Mouse (Mus musculus) cerebellum, postnatal 25 days (tissue): Measurements from ENCODE around the gene Nav1.
A peak's percentile ranks its signal among the peaks of the same experiment; 100 is the strongest.
"Not testable (repeated sequence)": the region's sequence is repeated elsewhere in the genome, so short reads cannot be mapped to it uniquely, and the experiment has no call there.

Source experiments
- DNase-seq, 2 experiments: peaks; one replicate each; pipeline ENCODE4 v3.0.0; 2021; ENCODE audit warnings: mixed read lengths in 2 of 2

Nav1 gene

GRCm38 (mm10) chr1:135514913-135515632 lies 92.0 kb downstream of the Nav1 start:
- no peak for DNase-seq

- no peak for DNase-seq
Measured at GRCm38 (mm10) chr1:135514046-135514445, 93.0 kb downstream of the Nav1 start.

GRCm38 (mm10) chr1:135513464-135513863 lies 93.6 kb downstream of the Nav1 start:
- peak in 1 of 2 experiments; percentile 26 for DNase-seq

DNA sequence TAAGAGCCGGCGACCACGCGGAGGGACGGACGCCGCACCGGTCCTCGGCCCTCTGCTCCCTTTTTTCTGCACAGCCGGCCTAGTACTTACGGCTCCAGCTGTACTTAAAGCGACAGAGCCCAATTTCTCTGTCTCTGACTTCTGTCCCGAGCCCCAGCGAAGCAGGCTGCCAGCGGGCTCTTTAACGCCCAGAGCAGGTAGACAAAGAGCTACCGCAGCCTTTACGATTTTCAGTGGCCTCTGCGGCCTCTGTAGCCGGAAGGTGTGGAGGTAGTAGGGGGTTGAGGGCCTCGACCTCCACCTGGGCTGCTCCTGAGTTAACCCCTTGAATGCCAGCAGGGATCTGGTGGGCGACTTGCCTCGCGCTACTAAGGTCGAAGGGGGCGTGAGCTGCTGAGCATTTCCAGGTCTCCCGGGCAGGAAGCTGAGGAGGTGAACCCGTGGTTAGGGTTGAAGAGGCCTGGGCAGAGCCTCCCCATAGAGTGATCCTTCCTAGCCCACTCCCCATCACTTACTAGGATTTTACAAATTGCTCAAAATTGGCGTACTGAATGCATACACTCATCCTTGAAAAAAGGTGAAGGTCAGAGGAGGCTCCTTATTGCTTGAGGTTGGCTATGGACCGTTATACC lies 96.6 kb downstream of the Nav1 start:
- peak; percentile 62 to 66 for DNase-seq

GRCm38 (mm10) chr1:135509145-135510084 lies 97.7 kb downstream of the Nav1 start:
- DNase-seq = no peak

DNA sequence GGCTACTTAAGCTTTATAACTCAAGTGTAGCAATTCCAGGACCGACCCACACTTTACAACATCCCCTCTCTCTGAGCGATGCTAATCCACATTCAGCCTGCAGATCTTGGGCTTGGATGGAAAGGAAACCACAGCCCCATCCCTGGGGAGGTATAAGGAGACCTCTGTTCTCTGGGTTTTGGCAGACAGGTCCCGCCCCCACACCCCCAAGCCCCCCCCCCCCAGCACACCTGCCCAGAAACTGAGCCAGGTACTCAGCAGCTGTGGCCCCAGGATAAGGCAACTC lies 98.8 kb downstream of the Nav1 start:
- no peak for DNase-seq

- no peak for DNase-seq
Measured at GRCm38 (mm10) chr1:135507572-135508348, 99.3 kb downstream of the Nav1 start.

- DNase-seq = no peak
Measured at GRCm38 (mm10) chr1:135505499-135505898, 101.6 kb downstream of the Nav1 start.

DNA sequence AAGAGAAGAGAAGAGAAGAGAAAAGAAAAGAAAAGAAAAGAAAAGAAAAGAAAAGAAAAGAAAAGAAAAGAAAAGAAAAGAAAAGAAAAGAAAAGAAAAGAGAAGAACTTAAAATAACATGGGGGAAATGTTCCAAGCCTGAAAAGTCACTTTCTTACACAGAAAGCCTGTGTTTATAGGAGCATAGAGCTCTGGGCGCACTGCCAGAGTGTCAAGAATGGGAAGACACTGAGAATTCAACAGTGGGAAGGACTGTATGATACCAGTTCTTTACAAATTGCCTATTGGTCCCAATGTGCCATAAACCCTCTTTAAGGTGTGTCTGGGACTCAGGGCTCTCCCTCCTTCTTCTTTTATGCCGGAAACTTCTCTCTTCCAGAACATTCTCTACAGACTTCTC lies 103.7 kb downstream of the Nav1 start:
- peak in 1 of 2 experiments; percentile 35 for DNase-seq

DNA sequence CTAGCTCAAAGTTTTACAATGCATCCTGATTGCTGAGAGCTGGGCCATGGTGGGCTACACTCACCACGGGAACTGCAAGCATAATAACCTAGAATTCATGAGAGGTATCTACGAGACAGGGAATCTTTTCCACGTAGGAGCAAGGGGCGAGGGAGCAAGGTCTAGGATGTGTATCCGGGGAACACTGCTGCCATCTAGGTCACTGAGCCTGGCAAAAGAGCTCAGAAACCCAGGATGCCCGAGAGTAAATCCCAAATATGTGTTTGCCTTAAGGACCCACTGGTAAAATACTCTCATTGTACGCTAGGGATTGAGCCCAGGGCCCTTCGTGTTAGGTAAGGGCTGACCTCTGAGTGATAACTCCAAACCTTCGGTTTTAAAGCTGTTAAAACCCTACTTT lies 104.3 kb downstream of the Nav1 start:
- no peak for DNase-seq

- DNase-seq = no peak
Measured at GRCm38 (mm10) chr1:135502135-135502534, 105.0 kb downstream of the Nav1 start.

GRCm38 (mm10) chr1:135498455-135499358 lies 108.4 kb downstream of the Nav1 start:
- DNase-seq = no peak

DNA sequence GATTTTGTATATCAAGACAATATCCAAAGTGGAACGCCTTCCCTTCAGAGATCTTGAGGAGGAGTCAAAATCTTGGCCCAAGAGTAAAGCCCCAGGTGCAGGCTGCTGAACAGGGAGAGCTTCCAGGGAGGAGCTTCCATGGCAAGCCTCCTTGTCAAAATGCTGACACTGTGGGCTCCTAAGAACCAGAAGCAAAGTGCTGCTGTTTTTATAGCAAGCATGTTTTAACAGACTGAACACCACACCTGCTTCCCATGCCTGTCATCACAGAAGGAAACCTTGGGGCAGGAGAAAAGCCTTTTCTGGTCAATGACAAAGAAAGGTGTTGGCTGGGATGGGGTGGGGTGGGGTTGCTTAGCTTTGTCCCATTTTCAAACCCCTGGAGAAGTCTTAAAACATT lies 112.0 kb downstream of the Nav1 start:
- no peak for DNase-seq

DNA sequence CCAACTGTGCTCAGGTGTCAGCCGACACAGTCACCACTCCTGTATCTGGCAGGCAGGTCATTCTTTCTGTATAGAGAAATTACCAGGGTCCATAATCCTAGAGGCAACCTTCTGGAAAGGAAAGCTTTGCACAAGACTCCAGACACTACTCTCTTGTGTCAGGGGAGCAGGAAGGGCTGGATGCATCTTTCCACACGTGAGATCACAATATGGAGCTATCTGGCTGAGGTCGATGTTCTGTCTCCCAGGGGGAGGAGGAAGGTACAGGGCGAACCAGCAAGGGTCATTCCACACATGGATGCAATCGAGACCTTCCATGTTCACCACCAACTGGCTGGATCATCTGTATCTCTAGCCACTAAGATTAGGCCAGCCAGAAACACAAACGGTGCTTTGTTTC lies 113.2 kb downstream of the Nav1 start:
- DNase-seq = no peak

DNA sequence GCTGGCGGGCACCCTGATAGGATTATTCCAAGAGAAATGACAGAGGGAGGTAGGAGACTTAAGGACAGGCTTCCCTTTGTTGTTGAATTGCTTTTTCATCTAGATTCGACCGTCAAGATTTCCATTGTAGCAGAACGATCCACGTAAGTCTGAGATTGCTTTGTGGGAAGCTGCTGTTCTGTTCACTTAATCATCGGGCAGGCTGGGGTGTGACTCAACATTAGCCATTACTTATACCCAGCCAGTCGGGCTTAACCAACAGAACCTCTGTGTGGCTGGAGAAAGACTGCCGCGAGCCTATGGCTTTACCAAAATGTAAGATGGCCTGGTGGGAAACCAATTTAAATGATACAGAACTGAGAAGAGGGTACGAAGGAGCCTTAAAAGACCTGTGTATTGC lies 114.7 kb downstream of the Nav1 start:
- DNase-seq = no peak

GRCm38 (mm10) chr1:135490931-135491666 lies 116.0 kb downstream of the Nav1 start:
- DNase-seq = no peak

GRCm38 (mm10) chr1:135488879-135489278 lies 118.2 kb downstream of the Nav1 start:
- DNase-seq = no peak

DNA sequence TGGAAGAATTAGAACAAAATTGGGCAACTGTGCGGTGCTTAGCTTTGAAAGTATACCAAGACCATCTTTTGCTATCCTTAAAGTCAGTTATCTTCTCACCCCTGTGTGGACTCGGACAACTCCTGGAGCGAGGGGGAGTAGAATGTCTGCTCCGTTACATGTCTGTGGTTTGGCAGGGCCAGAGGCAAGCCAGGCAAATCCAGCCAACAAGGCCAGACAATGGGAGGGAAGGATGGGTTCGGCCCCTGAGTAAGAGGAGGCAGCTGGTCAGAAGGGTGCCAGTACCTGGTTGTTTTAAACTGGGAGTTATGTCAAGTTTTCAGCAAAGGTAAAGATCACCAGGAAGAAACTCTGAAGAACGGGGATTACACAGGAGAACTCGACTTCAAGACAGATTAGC lies 121.9 kb downstream of the Nav1 start:
- no peak for DNase-seq

- DNase-seq = not testable (repeated sequence)
Measured at GRCm38 (mm10) chr1:135484503-135485051, 122.5 kb downstream of the Nav1 start.

GRCm38 (mm10) chr1:135483971-135484370 lies 123.1 kb downstream of the Nav1 start:
- no peak for DNase-seq

DNA sequence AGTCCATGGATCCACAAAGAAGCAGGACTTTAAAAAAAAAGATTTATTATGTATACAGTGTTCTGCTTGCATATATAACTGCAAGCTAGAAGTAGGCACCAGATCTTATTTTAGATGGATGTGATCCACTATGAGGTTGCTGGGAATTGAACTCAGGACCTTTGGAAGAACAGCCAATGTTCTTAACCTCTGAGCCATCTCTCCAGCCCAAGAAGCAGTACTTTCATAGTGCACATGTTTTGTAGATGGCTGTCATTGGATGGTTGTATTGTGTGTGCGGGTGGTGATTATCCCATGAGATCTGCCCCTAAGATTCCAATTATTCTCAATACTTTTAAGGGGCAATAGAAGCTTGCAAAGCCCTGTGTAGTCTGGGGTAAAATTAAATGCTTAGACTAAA lies 124.4 kb downstream of the Nav1 start:
- DNase-seq = no peak
